Mouse (Mus musculus) heart, adult 2 months (tissue): Measurements from ENCODE around the gene Bsg.

Experiments
- CTCF ChIP-seq: fragments of 200-600 bp; IDR thresholded peaks from 2 replicates; pipeline ENCODE4 v1.8.1; 2022; ENCODE audit warnings: antibody characterized with exemption, mild to moderate bottlenecking, moderate library complexity
- EP300 ChIP-seq: fragments of 200-500 bp; IDR thresholded peaks from 2 replicates; pipeline ENCODE4 v1.6.1; 2011; ENCODE audit warnings: low read depth, low read length, control low read depth; ENCODE audit not compliant: insufficient read depth
- POLR2A ChIP-seq: fragments of 200-500 bp; IDR thresholded peaks from 2 replicates; pipeline ENCODE4 v1.6.1; 2011; ENCODE audit warnings: mild to moderate bottlenecking, low read depth, low read length, control low read depth; ENCODE audit not compliant: insufficient read depth

DNA sequence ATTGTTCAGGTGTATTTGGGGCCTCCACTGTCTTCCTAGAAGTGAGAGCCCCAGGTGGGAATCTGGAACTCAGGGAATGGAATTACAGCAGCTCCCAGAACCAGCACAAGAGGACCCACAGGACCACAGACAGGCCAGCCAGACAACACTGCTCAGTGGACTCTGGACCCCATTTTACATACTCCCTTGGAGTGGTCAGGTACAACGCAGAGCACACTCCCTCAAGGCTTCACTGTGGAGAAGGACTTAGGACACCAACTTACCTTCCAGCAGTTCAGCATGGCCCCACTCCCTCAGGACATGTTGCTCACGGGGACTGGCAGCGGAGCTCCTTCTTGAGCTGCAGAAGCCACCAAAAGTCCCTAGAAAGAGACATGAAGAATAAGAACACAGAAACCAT, 41.1 kb downstream of the Bsg start:
- TF ChIP-seq EP300 = no peak
- TF ChIP-seq CTCF = no peak
- no peak for TF ChIP-seq POLR2A
